Mouse (Mus musculus) CH12.LX (cell line): ENCODE data around the gene Cep83. TPM values are rescaled to one million over a fixed set of nuclear protein-coding genes. Genes with fewer than 3 reads are reported as not detected.

Experiments
- DNase-seq: peaks from one replicate; pipeline ENCODE4 v3.0.0-alpha.2; 2013; ENCODE audit errors: extremely low read depth
- H3K27ac ChIP-seq: 2 replicates; pipeline ENCODE4 v1.5.1; 2012; ENCODE audit warnings: low read depth, mild to moderate bottlenecking, control low read depth, moderate library complexity; ENCODE audit not compliant: insufficient read depth
- H3K27me3 ChIP-seq: replicated peaks from 2 replicates; pipeline ENCODE3; 2012; ENCODE audit warnings: inconsistent platforms
- H3K36me3 ChIP-seq, 2 experiments: replicated peaks in 1 of 2; 2 replicates each; pipeline versions ENCODE3 to v1.6.1; 2012; ENCODE audit warnings: inconsistent platforms in 1 of 2, low read length in 1 of 2, mild to moderate bottlenecking in 1 of 2, mixed read lengths in 1 of 2, moderate library complexity in 1 of 2; ENCODE audit not compliant: control insufficient read depth in 1 of 2, insufficient read depth in 1 of 2
- H3K4me1 ChIP-seq, 2 experiments: 2 replicates each; pipeline ENCODE4 v1.6.1; 2012; ENCODE audit warnings: inconsistent platforms in 1 of 2, moderate library complexity in 1 of 2; ENCODE audit not compliant: insufficient read depth in 2 of 2, control insufficient read depth in 1 of 2
- H3K4me2 ChIP-seq: 2 replicates; pipeline ENCODE4 v1.6.1; 2012; ENCODE audit warnings: low read depth, mild to moderate bottlenecking, control low read depth; ENCODE audit not compliant: poor library complexity, insufficient read depth, severe bottlenecking
- H3K4me3 ChIP-seq, 3 experiments: fragments of 150-350 bp in 1 of 3; sonication (generic) in 1 of 3; replicated peaks in 1 of 3; 2 replicates each; pipeline versions ENCODE3 to v1.5.1; 2011 to 2012; ENCODE audit warnings: low read depth in 2 of 3, low read length in 2 of 3, mild to moderate bottlenecking in 2 of 3, moderate library complexity in 2 of 3, control low read depth in 1 of 3, improper control_type of control experiment in 1 of 3, inconsistent platforms in 1 of 3, mixed read lengths in 1 of 3; ENCODE audit not compliant: poor library complexity in 1 of 3
- H3K79me2 ChIP-seq: replicated peaks from 2 replicates; pipeline ENCODE4 v1.6.1; 2012; ENCODE audit warnings: mild to moderate bottlenecking, moderate library complexity; ENCODE audit not compliant: control insufficient read depth, poor library complexity, insufficient read depth, severe bottlenecking; ENCODE audit errors: extremely low read depth
- H3K9ac ChIP-seq: 2 replicates; pipeline ENCODE4 v1.6.1; 2012; ENCODE audit warnings: low read depth, mild to moderate bottlenecking, control low read depth, moderate library complexity; ENCODE audit not compliant: insufficient read depth
- H3K9me3 ChIP-seq: replicated peaks from 2 replicates; pipeline ENCODE3; 2012; ENCODE audit warnings: low read length, inconsistent platforms, mixed read lengths
- BHLHE40 ChIP-seq: IDR thresholded peaks from 2 replicates; pipeline ENCODE4 v1.6.1; 2011; ENCODE audit warnings: mild to moderate bottlenecking, low read depth, low read length, improper control_type of control experiment
- CHD1 ChIP-seq: IDR thresholded peaks from 2 replicates; pipeline ENCODE4 v1.6.1; 2012; ENCODE audit warnings: low read depth, low read length, improper control_type of control experiment, inconsistent platforms
- CHD2 ChIP-seq: IDR thresholded peaks from 2 replicates; pipeline ENCODE4 v1.6.1; 2011; ENCODE audit warnings: low read length, improper control_type of control experiment
- CTCF ChIP-seq, 2 experiments: IDR thresholded peaks in 1 of 2; conservative IDR thresholded peaks in 1 of 2; 2 replicates each; pipeline ENCODE4 v1.5.1; 2011 to 2012; ENCODE audit warnings: low read depth in 2 of 2, low read length in 2 of 2, improper control_type of control experiment in 1 of 2, inconsistent platforms in 1 of 2, mild to moderate bottlenecking in 1 of 2, moderate library complexity in 1 of 2
- E2F4 ChIP-seq: IDR thresholded peaks from 2 replicates; pipeline ENCODE4 v1.6.1; 2011; ENCODE audit warnings: low read depth, low read length, improper control_type of control experiment; ENCODE audit not compliant: insufficient replicate concordance
- ELF1 ChIP-seq: IDR thresholded peaks from 2 replicates; pipeline ENCODE4 v1.6.1; 2014; ENCODE audit warnings: low read depth, mild to moderate bottlenecking, inconsistent platforms, low read length, improper control_type of control experiment
- EP300 ChIP-seq: IDR thresholded peaks from 2 replicates; pipeline ENCODE4 v1.6.1; 2011; ENCODE audit warnings: low read length, improper control_type of control experiment
- ETS1 ChIP-seq: conservative IDR thresholded peaks from 2 replicates; pipeline ENCODE4 v1.6.1; 2012; ENCODE audit warnings: low read depth, mild to moderate bottlenecking, inconsistent platforms, low read length, improper control_type of control experiment, moderate library complexity
- GABPA ChIP-seq: IDR thresholded peaks from 2 replicates; pipeline ENCODE4 v1.6.1; 2012; ENCODE audit warnings: low read depth, low read length, improper control_type of control experiment, inconsistent platforms; ENCODE audit not compliant: insufficient replicate concordance
- HCFC1 ChIP-seq: IDR thresholded peaks from 2 replicates; pipeline ENCODE4 v1.6.1; 2012; ENCODE audit warnings: low read depth, mild to moderate bottlenecking, inconsistent platforms, low read length, improper control_type of control experiment
- IRF4 ChIP-seq: IDR thresholded peaks from 2 replicates; pipeline ENCODE4 v1.6.1; 2014; ENCODE audit warnings: low read depth, mild to moderate bottlenecking, inconsistent platforms, low read length, improper control_type of control experiment
- JUN ChIP-seq: IDR thresholded peaks from 2 replicates; pipeline ENCODE4 v1.6.1; 2011; ENCODE audit warnings: low read depth, mild to moderate bottlenecking, low read length, improper control_type of control experiment, moderate library complexity; ENCODE audit not compliant: insufficient read depth
- JUND ChIP-seq: conservative IDR thresholded peaks from 2 replicates; pipeline ENCODE4 v1.6.1; 2011; ENCODE audit warnings: low read depth, low read length, improper control_type of control experiment
- KAT2A ChIP-seq: IDR thresholded peaks from 2 replicates; pipeline ENCODE4 v1.6.1; 2012; ENCODE audit warnings: low read length, improper control_type of control experiment, inconsistent platforms; ENCODE audit not compliant: insufficient replicate concordance
- MAFK ChIP-seq: IDR thresholded peaks from 2 replicates; pipeline ENCODE4 v1.6.1; 2011; ENCODE audit warnings: low read length, improper control_type of control experiment; ENCODE audit not compliant: insufficient replicate concordance
- MAX ChIP-seq: IDR thresholded peaks from 2 replicates; pipeline ENCODE4 v1.6.1; 2011; ENCODE audit warnings: low read length, improper control_type of control experiment
- MAZ ChIP-seq: IDR thresholded peaks from 2 replicates; pipeline ENCODE4 v1.6.1; 2012; ENCODE audit warnings: low read depth, mild to moderate bottlenecking, inconsistent platforms, low read length, improper control_type of control experiment, moderate library complexity
- MEF2A ChIP-seq: IDR thresholded peaks from 2 replicates; pipeline ENCODE4 v1.6.1; 2014; ENCODE audit warnings: low read depth, mild to moderate bottlenecking, inconsistent platforms, low read length, improper control_type of control experiment, borderline replicate concordance
- MXI1 ChIP-seq: IDR thresholded peaks from 2 replicates; pipeline ENCODE4 v1.6.1; 2011; ENCODE audit warnings: mild to moderate bottlenecking, low read depth, low read length, improper control_type of control experiment
- MYC ChIP-seq: IDR thresholded peaks from 2 replicates; pipeline ENCODE4 v1.6.1; 2011; ENCODE audit warnings: low read depth, mild to moderate bottlenecking, improper control_type of control experiment, low read length
- NELFE ChIP-seq: IDR thresholded peaks from 2 replicates; pipeline ENCODE4 v1.6.1; 2011; ENCODE audit warnings: low read depth, low read length, improper control_type of control experiment
- NRF1 ChIP-seq: IDR thresholded peaks from 2 replicates; pipeline ENCODE4 v1.6.1; 2014; ENCODE audit warnings: low read depth, mild to moderate bottlenecking, inconsistent platforms, low read length, improper control_type of control experiment, moderate library complexity
- PAX5 ChIP-seq: IDR thresholded peaks from 2 replicates; pipeline ENCODE4 v1.6.1; 2012; ENCODE audit warnings: low read length, inconsistent platforms, mixed read lengths
- POLR2A ChIP-seq: IDR thresholded peaks from 2 replicates; pipeline ENCODE4 v1.6.1; 2011; ENCODE audit warnings: low read depth, mild to moderate bottlenecking, improper control_type of control experiment, low read length
- POLR2AphosphoS2 ChIP-seq: IDR thresholded peaks from 2 replicates; pipeline ENCODE4 v1.6.1; 2011; ENCODE audit warnings: low read depth, low read length, improper control_type of control experiment
- RAD21 ChIP-seq: IDR thresholded peaks from 2 replicates; pipeline ENCODE4 v1.6.1; 2011; ENCODE audit warnings: low read depth, mild to moderate bottlenecking, low read length, improper control_type of control experiment, moderate library complexity
- RCOR1 ChIP-seq: conservative IDR thresholded peaks from 2 replicates; pipeline ENCODE4 v1.6.1; 2012; ENCODE audit warnings: low read depth, mild to moderate bottlenecking, inconsistent platforms, low read length, improper control_type of control experiment
- SIN3A ChIP-seq: IDR thresholded peaks from 2 replicates; pipeline ENCODE4 v1.6.1; 2012; ENCODE audit warnings: low read length, improper control_type of control experiment, inconsistent platforms
- SMC3 ChIP-seq: IDR thresholded peaks from 2 replicates; pipeline ENCODE4 v1.6.1; 2011; ENCODE audit warnings: low read depth, low read length, improper control_type of control experiment
- TBP ChIP-seq: conservative IDR thresholded peaks from 2 replicates; pipeline ENCODE4 v1.6.1; 2011; ENCODE audit warnings: low read depth, low read length, improper control_type of control experiment
- TCF12 ChIP-seq: IDR thresholded peaks from 2 replicates; pipeline ENCODE4 v1.6.1; 2014; ENCODE audit warnings: low read depth, mild to moderate bottlenecking, inconsistent platforms, low read length, improper control_type of control experiment
- UBTF ChIP-seq: IDR thresholded peaks from 2 replicates; pipeline ENCODE4 v1.6.1; 2012; ENCODE audit warnings: low read depth, mild to moderate bottlenecking, inconsistent platforms, low read length, improper control_type of control experiment, moderate library complexity
- USF1 ChIP-seq: IDR thresholded peaks from 2 replicates; pipeline ENCODE4 v1.6.1; 2014; ENCODE audit warnings: low read depth, mild to moderate bottlenecking, inconsistent platforms, low read length, improper control_type of control experiment
- USF2 ChIP-seq: conservative IDR thresholded peaks from 2 replicates; pipeline ENCODE4 v1.6.1; 2011; ENCODE audit warnings: low read depth, low read length, improper control_type of control experiment
- ZC3H11A ChIP-seq: IDR thresholded peaks from 2 replicates; pipeline ENCODE4 v1.6.1; 2012; ENCODE audit warnings: low read depth, mild to moderate bottlenecking, inconsistent platforms, low read length, improper control_type of control experiment
- ZKSCAN1 ChIP-seq: IDR thresholded peaks from 2 replicates; pipeline ENCODE4 v1.6.1; 2012; ENCODE audit warnings: low read depth, inconsistent platforms, low read length, improper control_type of control experiment, borderline replicate concordance
- ZMIZ1 ChIP-seq: IDR thresholded peaks from 2 replicates; pipeline ENCODE4 v1.6.1; 2012; ENCODE audit warnings: low read depth, mild to moderate bottlenecking, inconsistent platforms, low read length, improper control_type of control experiment
- ZNF384 ChIP-seq: IDR thresholded peaks from 2 replicates; pipeline ENCODE4 v1.6.1; 2012; ENCODE audit warnings: low read depth, low read length, improper control_type of control experiment, inconsistent platforms
- dilution Hi-C: fragments of 300-500 bp; cut with MboI; formaldehyde crosslinking; loops from 2 replicates; pipeline ENCODE4 v1.14.3; 2020; ENCODE audit warnings: low sequenced_read_pairs; ENCODE audit not compliant: extremely low pct_unique_long_range_greater_than_20kb, extremely low pct_ligation_motif_present
- in situ Hi-C: fragments of 300-500 bp; cut with MboI; formaldehyde crosslinking; loops from 3 replicates; pipeline ENCODE4 v1.14.3; 2019; ENCODE audit warnings: low sequenced_read_pairs, low pct_ligation_motif_present, low pct_unique_long_range_greater_than_20kb, mixed read lengths
- polyA plus RNA-seq: library from polyadenylated mRNA; unstranded; fragments of >175 nt; gene quantifications from 2 replicates; pipeline ENCODE4 v1.2.1, GENCODE M21; 2012; ENCODE audit warnings: low read depth; ENCODE audit not compliant: insufficient read length
- total RNA-seq, 2 experiments: library from RNA; depleted of rRNA; stranded (reverse); fragments of 300-350 nt in 1 of 2; fragments of >200 nt in 1 of 2; gene quantifications; 2 replicates each; pipeline ENCODE4 v1.2.3; 2012 to 2014

Gene Cep83
- total and polyA plus RNA-seq, 3 experiments: 17.7 to 44.0 (median 32.1) TPM

GRCm38 (mm10) chr10:94825951-94826350 lies 137.5 kb downstream of the Cep83 start:
- H3K36me3 ChIP-seq: peaks cover 17 to 39% of the 10 kb centered on the region in 2 experiments
- H3K4me2 ChIP-seq: no peak overlapping the region
- no peak for TF ChIP-seq POLR2AphosphoS2
- peak; percentile 70 for TF ChIP-seq IRF4
- TF ChIP-seq E2F4: no peak
- peak; percentile 40; the same call in 1 of the 2 replicates for TF ChIP-seq MAFK
- peak; percentile 87 for TF ChIP-seq SIN3A
- no peak for TF ChIP-seq ELF1
- TF ChIP-seq MXI1: peak; percentile 66; the same call in 1 of the 2 replicates
- peak; percentile 90 for TF ChIP-seq EP300
- no peak for TF ChIP-seq RAD21
- no peak for TF ChIP-seq POLR2A
- no peak for TF ChIP-seq NELFE
- TF ChIP-seq JUN: peak; percentile 45; the same call in 1 of the 2 replicates
- peak; percentile 100 for TF ChIP-seq ETS1
- TF ChIP-seq RCOR1: peak; percentile 69; the same call in 1 of the 2 replicates
- TF ChIP-seq MEF2A: peak; percentile 50; the same call in 1 of the 2 replicates
- TF ChIP-seq ZNF384: no peak
- peak; percentile 88 for TF ChIP-seq TCF12
- peak; percentile 83 for TF ChIP-seq BHLHE40
- no peak for TF ChIP-seq USF1
- TF ChIP-seq MAX: peak; percentile 72
- no peak for TF ChIP-seq TBP
- TF ChIP-seq KAT2A: 0 out of 2 replicates have a peak, but pooled peaks have one; percentile 36
- 0 out of 2 replicates have a peak, but pooled peaks have one; percentile 53 for TF ChIP-seq CHD1
- TF ChIP-seq ZMIZ1: 0 out of 2 replicates have a peak, but pooled peaks have one; percentile 41
- TF ChIP-seq ZC3H11A: no peak
- TF ChIP-seq UBTF: no peak
- no peak for TF ChIP-seq ZKSCAN1
- TF ChIP-seq JUND: no peak
- peak; percentile 27; the same call in 1 of the 2 replicates for TF ChIP-seq MAZ
- TF ChIP-seq PAX5: peak; percentile 92
- TF ChIP-seq CHD2: 0 out of 2 replicates have a peak, but pooled peaks have one; percentile 44
- no peak for TF ChIP-seq USF2
- TF ChIP-seq GABPA: no peak
- no peak; the same call in 1 of the 2 replicates for TF ChIP-seq SMC3
- TF ChIP-seq MYC: peak; percentile 80
- TF ChIP-seq HCFC1: peak; percentile 29; the same call in 1 of the 2 replicates
- 0 out of 4 replicates have a peak, but pooled peaks of 1 of the 2 experiments have one; percentile 9 for TF ChIP-seq CTCF (conservative IDR thresholded peaks at IDR 0.05 in 1 of 2, IDR thresholded peaks at IDR 0.05 in 1 of 2; ENCODE audit: low read depth in 2 of 2, low read length in 2 of 2)
- 0 out of 2 replicates have a peak, but pooled peaks have one; percentile 4 for TF ChIP-seq NRF1
- H3K27ac ChIP-seq: 0 out of 2 replicates have a peak overlapping the region, but pooled peaks have one; percentile 0
- peaks cover 2% of the 10 kb centered on the region for H3K9me3 ChIP-seq
- DNase-seq: peak; percentile 91
- dilution Hi-C loops (no loop called here), in situ Hi-C loops (no loop called here)
- H3K4me3 ChIP-seq: no peak overlapping the region
- peaks cover 27 to 89% of the 10 kb centered on the region in 2 experiments for H3K4me1 ChIP-seq
- H3K79me2 ChIP-seq: peaks cover 5% of the 10 kb centered on the region; the same call in 1 of the 2 replicates
- H3K9ac ChIP-seq: no peak overlapping the region
- no peaks in the 10 kb centered on the region for H3K27me3 ChIP-seq
